Mouse (Mus musculus) MEL (cell line): Measurements from ENCODE around the gene Slu7. TPM values are rescaled to one million over a fixed set of nuclear protein-coding genes. Genes with fewer than 3 reads are reported as not detected.

Experiments used
- DNase-seq: peaks from one replicate; pipeline ENCODE4 v3.0.0; 2011; ENCODE audit warnings: low read depth, low spot score
- H3K27ac ChIP-seq: 2 replicates; pipeline ENCODE4 v1.5.1; 2012; ENCODE audit warnings: low read depth, mild to moderate bottlenecking, control low read depth, low read length, moderate library complexity; ENCODE audit not compliant: control insufficient read depth
- H3K27me3 ChIP-seq, 2 experiments: fragments of 150-350 bp in 1 of 2; sonication (generic) in 1 of 2; 2 replicates each; pipeline ENCODE4 v1.6.1; 2012; ENCODE audit warnings: low read length in 2 of 2, mild to moderate bottlenecking in 2 of 2, improper control_type of control experiment in 1 of 2, moderate library complexity in 1 of 2; ENCODE audit not compliant: insufficient read depth in 2 of 2, control insufficient read depth in 1 of 2
- H3K36me3 ChIP-seq, 2 experiments: 2 replicates each; pipeline ENCODE4 v1.6.1; 2012 to 2014; ENCODE audit warnings: low read length in 2 of 2, improper control_type of control experiment in 1 of 2, inconsistent platforms in 1 of 2, mild to moderate bottlenecking in 1 of 2; ENCODE audit not compliant: insufficient read depth in 2 of 2, control insufficient read depth in 1 of 2
- H3K4me1 ChIP-seq, 2 experiments: fragments of 150-350 bp in 1 of 2; sonication (generic) in 1 of 2; 2 replicates each; pipeline ENCODE4 v1.6.1; 2012; ENCODE audit warnings: low read length in 2 of 2, improper control_type of control experiment in 1 of 2, mild to moderate bottlenecking in 1 of 2; ENCODE audit not compliant: insufficient read depth in 2 of 2, control insufficient read depth in 1 of 2
- H3K4me3 ChIP-seq, 2 experiments: fragments of 150-350 bp in 1 of 2; sonication (generic) in 1 of 2; 2 replicates each; pipeline ENCODE4 v1.5.1; 2012; ENCODE audit warnings: low read depth in 2 of 2, low read length in 2 of 2, mild to moderate bottlenecking in 2 of 2, moderate library complexity in 2 of 2, control low read depth in 1 of 2, improper control_type of control experiment in 1 of 2; ENCODE audit not compliant: control insufficient read depth in 1 of 2, insufficient read depth in 1 of 2
- H3K79me2 ChIP-seq: 2 replicates; pipeline ENCODE4 v1.6.1; 2012; ENCODE audit warnings: mild to moderate bottlenecking, low read length, moderate library complexity; ENCODE audit not compliant: control insufficient read depth, poor library complexity, insufficient read depth
- H3K9ac ChIP-seq: 2 replicates; pipeline ENCODE4 v1.6.1; 2012; ENCODE audit warnings: low read depth, mild to moderate bottlenecking, control low read depth, low read length, moderate library complexity; ENCODE audit not compliant: control insufficient read depth, poor library complexity, severe bottlenecking
- H3K9me3 ChIP-seq: fragments of 150-350 bp; sonication (generic); replicated peaks from 2 replicates; pipeline ENCODE4 v1.6.1; 2012; ENCODE audit warnings: mild to moderate bottlenecking, low read length, improper control_type of control experiment, moderate library complexity; ENCODE audit not compliant: insufficient read depth
- BHLHE40 ChIP-seq: IDR thresholded peaks from 2 replicates; pipeline ENCODE4 v1.6.1; 2012; ENCODE audit warnings: low read depth, mild to moderate bottlenecking, inconsistent platforms, low read length, improper control_type of control experiment, borderline replicate concordance
- CTCF ChIP-seq, 3 experiments: IDR thresholded peaks in 2 of 3; conservative IDR thresholded peaks in 1 of 3; 2 replicates each; pipeline ENCODE4 v1.5.1; 2011 to 2012; ENCODE audit warnings: low read length in 3 of 3, low read depth in 2 of 3, mild to moderate bottlenecking in 2 of 3, improper control_type of control experiment in 1 of 3, inconsistent platforms in 1 of 3, mixed read lengths in 1 of 3, moderate library complexity in 1 of 3; ENCODE audit not compliant: control insufficient read depth in 1 of 3, insufficient read depth in 1 of 3, poor library complexity in 1 of 3, severe bottlenecking in 1 of 3
- ELF1 ChIP-seq: IDR thresholded peaks from 2 replicates; pipeline ENCODE4 v1.6.1; 2014; ENCODE audit warnings: low read depth, mild to moderate bottlenecking, inconsistent platforms, low read length, improper control_type of control experiment, moderate library complexity
- EP300 ChIP-seq, 2 experiments: IDR thresholded peaks; 2 replicates each; pipeline ENCODE4 v1.6.1; 2011; ENCODE audit warnings: improper control_type of control experiment in 2 of 2, low read length in 2 of 2, low read depth in 1 of 2, mild to moderate bottlenecking in 1 of 2
- ETS1 ChIP-seq: IDR thresholded peaks from 2 replicates; pipeline ENCODE4 v1.6.1; 2012; ENCODE audit warnings: low read depth, mild to moderate bottlenecking, inconsistent platforms, low read length, improper control_type of control experiment, moderate library complexity
- JUND ChIP-seq: IDR thresholded peaks from 2 replicates; pipeline ENCODE4 v1.6.1; 2011; ENCODE audit warnings: low read depth, mild to moderate bottlenecking, improper control_type of control experiment, low read length
- KAT2A ChIP-seq: conservative IDR thresholded peaks from 2 replicates; pipeline ENCODE4 v1.6.1; 2012; ENCODE audit warnings: low read depth, low read length, improper control_type of control experiment, inconsistent platforms
- MAFK ChIP-seq: IDR thresholded peaks from 2 replicates; pipeline ENCODE4 v1.6.1; 2011; ENCODE audit warnings: low read depth, mild to moderate bottlenecking, low read length, improper control_type of control experiment, borderline replicate concordance
- MAX ChIP-seq: IDR thresholded peaks from 2 replicates; pipeline ENCODE4 v1.6.1; 2011; ENCODE audit warnings: low read length, improper control_type of control experiment
- MAZ ChIP-seq: IDR thresholded peaks from 2 replicates; pipeline ENCODE4 v1.6.1; 2012; ENCODE audit warnings: low read depth, mild to moderate bottlenecking, inconsistent platforms, low read length, improper control_type of control experiment
- MXI1 ChIP-seq: IDR thresholded peaks from 2 replicates; pipeline ENCODE4 v1.6.1; 2011; ENCODE audit warnings: mild to moderate bottlenecking, low read depth, low read length, improper control_type of control experiment
- MYB ChIP-seq: IDR thresholded peaks from 2 replicates; pipeline ENCODE4 v1.6.1; 2011; ENCODE audit warnings: mild to moderate bottlenecking, low read depth, low read length, improper control_type of control experiment
- POLR2A ChIP-seq, 2 experiments: IDR thresholded peaks; 2 replicates each; pipeline ENCODE4 v1.6.1; 2011 to 2012; ENCODE audit warnings: low read length in 2 of 2, mild to moderate bottlenecking in 2 of 2, control low read depth in 1 of 2, improper control_type of control experiment in 1 of 2, low read depth in 1 of 2, moderate library complexity in 1 of 2; ENCODE audit not compliant: control insufficient read depth in 1 of 2, insufficient read depth in 1 of 2, poor library complexity in 1 of 2
- POLR2AphosphoS5 ChIP-seq: IDR thresholded peaks from 2 replicates; pipeline ENCODE4 v1.6.1; 2012; ENCODE audit warnings: low read depth, borderline replicate concordance, mild to moderate bottlenecking, inconsistent platforms, low read length, moderate library complexity, mixed read lengths
- RAD21 ChIP-seq: IDR thresholded peaks from 2 replicates; pipeline ENCODE4 v1.6.1; 2011; ENCODE audit warnings: mild to moderate bottlenecking, low read depth, low read length, improper control_type of control experiment
- RCOR1 ChIP-seq: IDR thresholded peaks from 2 replicates; pipeline ENCODE4 v1.6.1; 2012; ENCODE audit warnings: low read depth, mild to moderate bottlenecking, inconsistent platforms, low read length, improper control_type of control experiment
- SMC3 ChIP-seq: IDR thresholded peaks from 2 replicates; pipeline ENCODE4 v1.6.1; 2011; ENCODE audit warnings: low read depth, low read length, improper control_type of control experiment
- TAL1 ChIP-seq: IDR thresholded peaks from 2 replicates; pipeline ENCODE4 v1.6.1; 2012; ENCODE audit warnings: mild to moderate bottlenecking, inconsistent platforms, low read length, moderate library complexity, mixed read lengths
- TBP ChIP-seq: IDR thresholded peaks from 2 replicates; pipeline ENCODE4 v1.8.0; 2011; ENCODE audit warnings: low read depth, low read length, improper control_type of control experiment
- USF2 ChIP-seq, 2 experiments: IDR thresholded peaks; 2 replicates each; pipeline ENCODE4 v1.6.1; 2011 to 2012; ENCODE audit warnings: improper control_type of control experiment in 2 of 2, low read length in 2 of 2, borderline replicate concordance in 1 of 2, inconsistent platforms in 1 of 2, low read depth in 1 of 2, mild to moderate bottlenecking in 1 of 2; ENCODE audit not compliant: insufficient read depth in 1 of 2
- ZKSCAN1 ChIP-seq: IDR thresholded peaks from 2 replicates; pipeline ENCODE4 v1.6.1; 2012; ENCODE audit warnings: low read depth, mild to moderate bottlenecking, inconsistent platforms, low read length, improper control_type of control experiment, moderate library complexity
- ZMIZ1 ChIP-seq: IDR thresholded peaks from 2 replicates; pipeline ENCODE4 v1.6.1; 2012; ENCODE audit warnings: low read depth, mild to moderate bottlenecking, inconsistent platforms, low read length, improper control_type of control experiment, moderate library complexity
- polyA plus RNA-seq, 2 experiments: library from polyadenylated mRNA; stranded (reverse) in 1 of 2; unstranded in 1 of 2; fragments of >175 nt in 1 of 2; fragments of >200 nt in 1 of 2; gene quantifications; 2 replicates each; pipeline versions ENCODE4 v1.2.1 to v1.2.4; 2012; ENCODE audit warnings: low replicate concordance in 2 of 2, low read depth in 1 of 2; ENCODE audit not compliant: insufficient read length in 2 of 2, insufficient read depth in 1 of 2, missing spikeins in 1 of 2
- total RNA-seq: library from RNA; depleted of rRNA; stranded (reverse); fragments of 300-350 nt; gene quantifications from 2 replicates; pipeline ENCODE4 v1.2.3, GENCODE M21; 2012

Slu7 gene
- total and polyA plus RNA-seq, 3 experiments = 41.6 to 149 (median 46.0) TPM

GRCm38 (mm10) chr11:43395073-43395948, 38.2 kb upstream of the Slu7 start:
- DNase-seq = no peak
- no peaks in the 10 kb centered on the region for H3K79me2 ChIP-seq
- no peaks in the 10 kb centered on the region; a peak in 1 of 4 replicates for H3K27me3 ChIP-seq
- H3K27ac ChIP-seq = no peak overlapping the region
- no peak overlapping the region for H3K9ac ChIP-seq
- no peaks in the 10 kb centered on the region for H3K36me3 ChIP-seq
- H3K4me1 ChIP-seq = no peaks in the 10 kb centered on the region
- TF ChIP-seq MYB (no peak), ZKSCAN1 (no peak), ELF1 (no peak), MXI1 (no peak), RCOR1 (no peak), MAFK (no peak)
- H3K4me3 ChIP-seq = no peak overlapping the region
- H3K9me3 ChIP-seq = no peaks in the 10 kb centered on the region

- no peak for DNase-seq
- Histone ChIP-seq H3K36me3 (no peaks in the 10 kb centered on the region), H3K4me1 (no peaks in the 10 kb centered on the region), H3K9ac (no peak overlapping the region), H3K27ac (no peak overlapping the region), H3K27me3 (no peaks in the 10 kb centered on the region; a peak in 1 of 4 replicates), H3K9me3 (no peaks in the 10 kb centered on the region), H3K79me2 (no peaks in the 10 kb centered on the region), H3K4me3 (no peak overlapping the region)
- TF ChIP-seq JUND (no peak), BHLHE40 (no peak), SMC3 (no peak), RAD21 (no peak), POLR2AphosphoS5 (no peak), MXI1 (no peak), TBP (no peak), EP300 (IDR thresholded peaks at IDR 0.05; ENCODE audit: low read depth in 1 of 2, low read length in 2 of 2) (no peak), KAT2A (no peak), POLR2A (IDR thresholded peaks at IDR 0.05; ENCODE audit: control insufficient read depth in 1 of 2, insufficient read depth in 1 of 2, low read depth in 1 of 2, low read length in 2 of 2, poor library complexity in 1 of 2) (no peak), MAZ (no peak), TAL1 (no peak), CTCF (IDR thresholded peaks at IDR 0.05 in 2 of 3, conservative IDR thresholded peaks at IDR 0.05 in 1 of 3; ENCODE audit: control insufficient read depth in 1 of 3, insufficient read depth in 1 of 3, low read depth in 2 of 3, low read length in 3 of 3, poor library complexity in 1 of 3, severe bottlenecking in 1 of 3) (no peak), USF2 (IDR thresholded peaks at IDR 0.05; ENCODE audit: borderline replicate concordance in 1 of 2, insufficient read depth in 1 of 2, low read depth in 1 of 2, low read length in 2 of 2) (no peak), MAX (no peak), ETS1 (no peak), ZMIZ1 (no peak)
Observed at GRCm38 (mm10) chr11:43396246-43396645, 37.3 kb upstream of the Slu7 start.
